Mouse (Mus musculus): ENCODE results near the gene Brms1. TPM values are rescaled to one million over a fixed set of nuclear protein-coding genes. Genes with fewer than 3 reads are reported as not detected.
A peak's percentile ranks its signal among the peaks of the same experiment; 100 is the strongest.

Brms1 gene
- total RNA-seq, 2 experiments from 2014 or later: 11.8 to 16.2 TPM

DNA sequence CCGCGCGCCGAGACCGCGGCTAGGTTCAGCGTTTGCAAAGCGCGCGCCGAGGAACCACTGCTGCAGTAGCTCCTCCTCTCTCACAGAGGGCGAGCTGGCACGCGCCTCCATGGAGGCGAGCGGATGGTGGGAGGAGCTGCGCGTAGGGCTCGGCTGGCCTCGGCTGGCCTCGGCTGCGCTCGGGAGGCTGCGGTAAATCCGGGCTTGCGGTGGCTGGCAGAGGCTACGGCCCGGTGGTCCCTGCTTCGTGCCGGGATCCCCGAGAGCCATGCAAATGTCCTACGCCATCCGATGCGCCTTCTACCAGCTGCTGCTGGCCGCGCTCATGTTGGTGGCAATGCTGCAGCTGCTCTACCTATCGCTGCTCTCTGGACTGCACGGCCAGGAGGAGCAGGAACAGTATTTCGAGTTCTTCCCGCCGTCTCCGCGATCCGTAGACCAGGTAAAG lies 2.4 kb upstream of the Brms1 start, which contains the start of the genes B4gat1 and AC124502.3:
Gene B4gat1, plus strand, starts transcription at position 118 of the 448 bp plus-strand sequence.
Gene AC124502.3, plus strand, starts transcription at position 183 of the 448 bp plus-strand sequence.
- DNase-seq: peak; percentile 89 to 93

DNA sequence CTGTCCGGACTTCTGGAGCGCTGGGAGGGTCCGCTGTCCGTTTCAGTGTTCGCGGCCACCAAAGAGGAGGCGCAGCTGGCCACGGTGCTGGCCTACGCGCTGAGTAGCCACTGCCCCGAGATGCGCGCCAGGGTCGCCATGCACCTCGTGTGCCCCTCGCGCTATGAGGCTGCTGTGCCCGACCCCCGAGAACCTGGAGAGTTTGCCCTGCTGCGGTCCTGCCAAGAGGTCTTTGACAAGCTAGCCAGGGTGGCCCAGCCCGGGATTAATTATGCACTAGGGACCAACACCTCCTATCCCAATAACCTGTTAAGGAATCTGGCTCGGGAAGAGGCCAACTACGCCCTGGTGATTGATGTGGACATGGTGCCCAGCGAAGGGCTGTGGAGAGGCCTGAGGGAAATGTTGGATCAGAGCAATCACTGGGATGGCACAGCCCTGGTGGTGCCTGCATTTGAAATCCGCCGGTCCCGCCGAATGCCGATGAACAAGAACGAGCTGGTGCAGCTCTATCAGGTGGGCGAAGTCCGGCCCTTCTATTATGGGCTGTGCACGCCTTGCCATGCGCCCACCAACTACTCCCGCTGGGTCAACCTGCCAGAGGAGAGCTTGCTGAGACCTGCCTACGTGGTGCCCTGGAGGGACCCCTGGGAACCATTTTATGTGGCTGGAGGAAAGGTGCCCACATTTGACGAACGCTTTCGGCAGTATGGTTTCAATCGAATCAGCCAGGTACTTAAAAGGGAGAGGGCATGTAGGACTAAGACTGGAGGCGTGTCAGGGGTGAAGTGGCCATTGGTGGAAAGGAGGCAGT lies 1.6 kb upstream of the Brms1 start:
- DNase-seq: no peak

DNA sequence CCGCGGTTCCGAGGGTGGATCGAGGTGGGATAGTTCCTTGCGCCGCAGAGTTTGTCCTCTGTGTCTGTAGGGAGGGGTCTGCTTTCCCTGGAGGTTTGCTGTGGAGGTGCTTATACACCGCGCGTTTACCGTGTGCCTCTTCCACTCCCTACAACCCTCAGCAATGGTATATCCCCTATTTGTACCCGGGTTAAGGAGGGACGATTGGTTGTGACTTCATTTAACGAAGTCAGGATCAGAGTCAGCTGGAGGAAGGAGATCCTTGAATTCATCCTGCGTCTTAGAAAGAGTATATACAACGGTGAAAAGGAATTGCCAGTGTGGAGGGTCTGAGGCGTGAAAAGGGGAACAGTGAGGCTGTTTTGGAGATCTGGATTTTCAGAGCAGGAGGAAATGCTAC lies 434 bp downstream of the Brms1 start:
- DNase-seq: no peak

DNA sequence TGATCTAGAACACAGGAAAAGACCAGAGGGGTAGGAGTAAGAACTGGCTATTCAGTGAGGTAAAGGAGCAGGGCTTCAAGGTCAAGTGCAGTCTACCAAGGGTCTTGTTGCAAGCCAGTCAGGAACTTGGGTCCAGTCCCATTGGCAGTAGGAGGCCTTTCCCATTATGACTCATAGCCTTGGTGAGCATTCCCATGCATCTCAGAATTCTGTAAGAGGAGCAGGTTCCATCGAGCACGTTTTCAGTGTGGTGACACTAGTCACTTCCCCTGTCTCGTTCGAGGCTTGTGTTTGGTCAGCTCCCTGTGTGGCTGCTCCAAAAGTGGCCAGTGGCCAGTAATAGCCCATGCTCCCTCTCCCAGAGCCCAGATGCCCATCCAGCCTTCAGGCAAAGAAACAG lies 4.4 kb downstream of the Brms1 start:
- DNase-seq: no peak

DNA sequence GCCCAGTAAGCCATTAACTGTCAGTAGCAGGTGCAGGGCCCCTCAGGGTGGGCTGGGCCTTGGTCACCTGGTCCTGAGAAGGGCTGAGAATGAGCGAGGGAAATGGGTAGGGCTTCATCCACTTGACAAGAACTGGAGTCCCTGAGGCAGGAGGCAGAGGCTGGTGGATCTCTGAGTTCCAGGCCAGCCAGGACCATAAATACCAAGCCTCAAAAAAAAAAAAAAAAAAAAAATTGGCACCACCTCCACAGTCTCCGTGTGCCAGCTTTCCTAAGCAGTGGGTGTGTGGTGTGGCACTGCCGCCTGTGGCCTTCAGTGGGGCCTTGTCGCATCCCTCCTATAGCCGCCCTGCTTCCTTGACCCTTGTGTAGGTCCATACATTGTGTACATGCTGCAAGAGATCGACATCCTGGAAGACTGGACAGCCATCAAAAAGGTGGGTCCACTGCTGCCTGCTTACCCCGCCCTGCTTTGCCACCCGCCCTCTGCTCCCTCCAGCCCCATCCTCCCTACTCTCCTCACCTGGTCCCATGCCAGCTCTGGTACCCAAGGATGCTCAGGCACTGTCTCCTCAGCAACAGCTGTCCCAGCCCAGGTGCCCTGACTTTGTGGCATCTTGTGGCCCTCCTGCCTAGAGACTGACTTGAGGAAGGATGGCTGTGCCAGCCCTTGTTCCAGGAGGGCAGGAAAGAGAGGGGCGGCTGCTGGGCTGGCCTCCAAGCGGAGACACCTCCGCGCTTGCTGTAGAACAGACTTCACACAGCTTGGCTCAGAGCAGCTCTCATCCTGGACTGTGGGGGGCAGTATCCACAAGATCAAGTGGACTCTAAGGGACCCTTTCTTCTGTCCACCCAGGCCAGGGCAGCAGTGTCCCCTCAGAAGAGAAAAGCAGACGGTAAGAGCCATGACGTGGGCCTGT lies 7.2 kb downstream of the Brms1 start:
- DNase-seq: no peak

DNA sequence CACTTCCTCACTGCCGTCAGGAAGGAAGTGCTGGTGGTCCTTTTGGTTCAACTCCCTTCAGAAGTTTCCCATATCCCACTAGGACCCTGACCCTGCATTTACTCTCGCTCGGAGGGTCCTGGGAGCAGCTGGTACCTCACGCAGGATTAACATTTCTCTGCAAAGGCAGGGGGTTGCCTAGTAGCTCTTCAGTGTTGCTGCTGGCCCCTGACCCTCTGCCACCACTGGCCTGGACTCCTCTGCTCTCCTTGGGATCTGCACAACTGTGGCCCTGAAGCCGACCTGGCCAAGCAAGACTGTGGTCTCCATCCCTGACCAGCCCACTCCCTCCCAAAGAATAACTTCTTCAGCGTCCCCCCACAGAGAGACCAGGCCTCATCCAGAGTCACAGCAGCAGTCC lies 8.2 kb downstream of the Brms1 start:
- DNase-seq: no peak

DNA sequence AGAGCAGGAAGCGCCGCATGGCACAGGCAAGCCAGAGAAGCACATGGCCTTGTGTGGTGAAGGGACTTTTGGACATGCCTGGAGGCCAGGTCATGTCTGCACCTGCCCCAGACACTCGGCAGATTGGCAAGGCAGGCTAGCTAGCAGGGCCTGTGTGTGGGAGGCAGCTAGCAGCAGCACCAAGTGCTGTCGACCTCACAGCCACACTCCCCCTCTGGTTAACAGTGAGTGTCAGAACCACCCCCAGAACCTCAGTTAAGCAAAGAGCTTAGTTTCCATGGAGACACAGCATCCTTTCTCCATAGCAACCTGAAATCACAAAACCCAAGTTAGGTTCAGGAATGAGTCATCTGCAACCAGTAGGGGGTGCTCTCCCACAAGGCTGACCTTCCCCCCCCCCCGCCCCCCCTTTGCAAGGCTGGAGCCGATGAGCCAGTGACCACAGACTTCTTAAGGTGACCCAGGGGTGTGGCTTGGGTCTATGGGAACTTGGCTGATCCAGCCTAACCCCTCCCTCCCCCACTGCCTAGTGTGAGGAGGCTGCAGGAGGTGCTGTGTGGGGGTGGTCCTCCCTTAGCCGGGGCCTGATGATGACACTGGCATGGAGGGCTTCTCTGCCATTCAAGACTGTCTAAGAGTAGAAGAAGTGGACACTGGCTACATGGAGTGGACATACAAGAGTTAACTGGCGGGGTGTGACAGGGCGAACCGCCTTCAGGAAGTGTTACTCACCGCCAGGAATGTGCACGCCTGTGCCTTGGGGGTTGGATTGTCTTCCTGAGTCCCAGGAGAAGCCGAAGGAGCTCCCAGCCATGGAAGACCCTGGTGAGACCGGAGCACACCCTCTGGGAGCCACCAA lies 9.1 kb downstream of the Brms1 start, which contains the start of gene Rin1:
Gene Rin1, plus strand, starts transcription at position 435 of the 859 bp plus-strand sequence.
- peak; percentile 73 to 82 for DNase-seq

DNA sequence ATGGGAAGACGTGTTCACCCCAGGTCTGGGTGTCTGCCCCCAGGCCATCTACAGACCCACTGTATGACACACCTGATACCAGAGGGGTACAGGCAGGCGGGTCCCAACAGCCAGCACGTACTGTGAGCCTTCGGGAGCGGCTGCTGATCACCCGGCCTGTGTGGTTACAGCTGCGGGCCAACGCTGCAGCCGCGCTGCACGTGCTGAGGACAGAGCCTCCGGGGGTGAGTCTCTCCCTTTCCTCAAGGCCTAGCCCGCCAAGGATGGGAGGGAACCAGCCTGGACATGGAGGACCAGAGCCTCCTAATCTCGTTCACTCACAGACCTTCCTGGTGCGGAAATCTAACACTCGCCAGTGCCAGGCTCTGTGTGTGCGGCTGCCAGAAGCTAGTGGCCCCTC lies 9.9 kb downstream of the Brms1 start:
- no peak for DNase-seq

DNA sequence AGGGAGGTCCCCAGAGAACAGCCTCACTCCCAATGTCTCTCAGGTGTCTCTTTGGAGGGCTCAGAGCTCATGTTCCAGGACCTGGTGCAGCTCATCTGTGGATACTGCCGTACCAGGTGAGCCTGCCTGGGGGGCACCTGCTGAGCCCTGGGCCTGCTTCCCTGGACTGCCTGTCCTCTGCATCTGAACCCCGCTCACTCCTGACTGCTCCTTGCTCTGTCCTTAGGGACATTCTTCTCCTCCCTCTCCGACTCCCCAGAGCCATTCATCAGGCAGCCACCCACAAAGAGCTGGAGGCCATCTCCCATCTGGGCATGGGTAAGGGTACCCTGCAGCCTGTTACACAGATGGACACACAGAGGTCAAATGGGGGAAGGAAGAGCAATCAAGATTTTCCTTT lies 10.4 kb downstream of the Brms1 start:
- DNase-seq: no peak

DNA sequence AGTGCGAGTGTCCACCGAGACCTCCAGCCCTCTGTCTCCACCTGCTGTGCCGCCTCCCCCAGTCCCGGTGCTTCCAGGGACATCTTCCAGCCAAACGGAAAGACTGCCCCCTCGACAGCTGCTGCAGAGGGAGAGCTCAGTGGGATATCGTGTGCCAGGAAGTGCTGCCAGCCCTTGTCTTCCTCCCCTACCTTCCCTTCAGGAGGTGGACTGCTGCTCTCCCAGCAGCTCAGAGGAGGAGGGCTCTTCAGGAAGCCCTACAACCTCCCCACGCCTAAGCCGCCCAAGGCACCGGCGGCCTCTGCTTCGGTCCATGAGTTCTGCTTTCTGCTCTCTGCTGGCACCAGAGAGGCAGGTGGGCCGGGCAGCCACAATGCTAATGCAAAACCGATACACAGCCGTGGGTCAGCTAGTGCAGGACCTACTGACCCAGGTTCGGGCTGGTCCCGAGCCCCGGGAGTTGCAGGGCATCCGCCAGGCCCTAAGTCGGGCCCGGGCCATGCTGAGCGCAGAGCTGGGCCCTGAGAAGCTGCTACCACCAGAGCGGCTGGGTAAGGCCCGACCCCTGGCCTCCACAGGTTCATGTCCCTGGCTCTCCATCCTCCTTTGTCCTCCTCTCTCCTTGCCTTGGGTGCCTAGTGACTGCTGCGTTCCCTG lies 11.1 kb downstream of the Brms1 start:
- no peak for DNase-seq

DNA sequence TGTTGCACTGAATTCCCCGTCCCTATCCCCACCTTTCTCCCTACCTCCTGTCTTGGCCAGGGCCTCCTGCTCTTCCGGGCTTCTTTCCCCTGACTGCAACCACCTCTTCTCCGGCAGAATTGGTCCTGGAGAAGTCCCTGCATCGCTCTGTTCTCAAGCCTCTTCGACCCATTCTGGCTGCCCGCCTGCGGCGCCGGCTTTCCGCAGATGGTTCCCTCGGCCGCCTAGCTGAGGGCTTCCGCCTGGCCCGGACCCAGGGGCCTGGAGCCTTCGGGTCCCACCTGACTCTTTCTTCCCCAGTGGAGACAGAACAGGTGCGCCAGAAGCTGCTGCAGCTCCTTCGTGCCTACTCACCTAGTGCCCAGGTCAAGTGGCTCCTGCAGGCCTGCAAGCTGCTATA lies 11.7 kb downstream of the Brms1 start:
- DNase-seq: no peak

DNA sequence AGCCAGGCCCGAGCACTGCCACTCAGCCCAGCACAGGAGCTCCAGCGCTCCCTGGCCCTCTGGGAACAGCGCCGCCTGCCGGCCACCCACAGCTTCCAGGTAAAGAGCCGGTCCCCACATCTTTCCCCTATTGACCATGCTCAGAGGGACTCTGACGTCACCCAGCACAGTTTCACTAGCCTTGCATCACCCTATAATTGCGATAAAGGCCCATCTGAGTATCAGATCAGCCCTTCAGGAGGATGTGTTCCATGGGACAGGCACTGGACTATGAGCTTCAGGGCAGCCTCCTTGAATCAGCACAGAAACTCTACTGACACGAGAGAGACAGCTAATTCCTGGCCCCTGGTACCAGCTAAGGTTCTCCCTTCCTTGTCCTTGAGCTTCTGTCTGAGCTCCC lies 12.8 kb downstream of the Brms1 start:
- DNase-seq: no peak

DNA sequence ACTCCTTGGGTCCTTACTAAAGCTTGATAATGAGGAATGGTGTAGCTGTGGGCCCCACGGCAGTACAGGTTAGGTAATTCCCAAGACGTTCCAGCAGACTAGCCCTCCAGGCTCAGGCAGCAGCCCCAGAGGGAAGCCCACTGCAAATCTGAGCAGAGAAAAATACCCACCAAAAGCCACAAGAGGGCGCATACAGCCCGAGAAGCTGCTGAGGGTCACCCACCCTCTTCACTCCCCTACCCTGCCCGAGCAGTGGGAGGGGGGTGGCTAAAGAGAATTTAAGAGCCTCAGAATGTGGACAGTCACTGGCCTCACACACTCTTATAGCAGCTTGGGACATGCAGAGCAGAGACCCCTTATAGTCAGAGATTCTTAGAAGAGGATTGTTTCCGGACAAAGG lies 15.1 kb downstream of the Brms1 start:
- peak in 1 of 2 experiments; percentile 62 for DNase-seq

DNA sequence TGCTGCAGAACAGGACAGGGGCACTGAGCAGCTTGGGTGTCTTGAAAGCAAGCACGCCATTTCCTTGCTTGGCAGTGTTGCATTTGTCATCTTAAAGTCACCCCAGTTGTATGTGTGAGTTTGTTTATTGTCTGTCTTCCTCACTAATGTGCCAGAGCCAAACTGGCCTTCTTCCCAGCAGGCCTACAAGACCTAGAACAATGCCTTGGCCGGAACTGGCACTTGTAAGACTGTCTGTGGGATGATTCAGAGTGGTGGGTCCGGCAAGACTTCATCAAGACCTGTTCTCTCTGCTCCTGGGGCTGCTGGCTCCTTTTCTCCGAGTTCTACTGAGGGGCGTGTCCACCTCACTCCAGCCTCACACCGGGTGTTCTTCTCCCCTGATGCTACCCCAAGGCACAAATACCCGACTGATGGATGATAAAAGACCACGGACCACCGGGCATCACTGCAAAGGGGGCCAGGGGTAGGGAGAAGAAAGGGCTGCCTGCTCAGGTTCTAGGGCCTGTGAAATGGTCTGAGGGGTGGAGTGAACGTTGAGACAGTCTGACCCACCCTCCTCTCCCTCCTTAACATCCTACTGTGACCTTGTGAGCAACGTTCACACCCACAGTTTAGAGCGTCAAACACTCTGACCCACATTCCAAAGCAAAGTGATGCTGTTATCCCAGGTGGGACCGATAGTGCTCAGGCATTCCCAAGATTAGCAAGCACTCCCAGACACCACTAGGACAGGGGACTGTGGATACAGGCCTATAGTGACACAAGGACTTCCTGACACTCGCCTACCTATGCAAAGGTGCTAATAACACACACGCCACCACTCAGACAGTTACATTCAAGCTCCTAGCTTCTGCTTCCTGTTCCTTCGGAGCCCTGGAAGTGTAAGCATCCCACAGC lies 17.0 kb downstream of the Brms1 start:
- no peak for DNase-seq

DNA sequence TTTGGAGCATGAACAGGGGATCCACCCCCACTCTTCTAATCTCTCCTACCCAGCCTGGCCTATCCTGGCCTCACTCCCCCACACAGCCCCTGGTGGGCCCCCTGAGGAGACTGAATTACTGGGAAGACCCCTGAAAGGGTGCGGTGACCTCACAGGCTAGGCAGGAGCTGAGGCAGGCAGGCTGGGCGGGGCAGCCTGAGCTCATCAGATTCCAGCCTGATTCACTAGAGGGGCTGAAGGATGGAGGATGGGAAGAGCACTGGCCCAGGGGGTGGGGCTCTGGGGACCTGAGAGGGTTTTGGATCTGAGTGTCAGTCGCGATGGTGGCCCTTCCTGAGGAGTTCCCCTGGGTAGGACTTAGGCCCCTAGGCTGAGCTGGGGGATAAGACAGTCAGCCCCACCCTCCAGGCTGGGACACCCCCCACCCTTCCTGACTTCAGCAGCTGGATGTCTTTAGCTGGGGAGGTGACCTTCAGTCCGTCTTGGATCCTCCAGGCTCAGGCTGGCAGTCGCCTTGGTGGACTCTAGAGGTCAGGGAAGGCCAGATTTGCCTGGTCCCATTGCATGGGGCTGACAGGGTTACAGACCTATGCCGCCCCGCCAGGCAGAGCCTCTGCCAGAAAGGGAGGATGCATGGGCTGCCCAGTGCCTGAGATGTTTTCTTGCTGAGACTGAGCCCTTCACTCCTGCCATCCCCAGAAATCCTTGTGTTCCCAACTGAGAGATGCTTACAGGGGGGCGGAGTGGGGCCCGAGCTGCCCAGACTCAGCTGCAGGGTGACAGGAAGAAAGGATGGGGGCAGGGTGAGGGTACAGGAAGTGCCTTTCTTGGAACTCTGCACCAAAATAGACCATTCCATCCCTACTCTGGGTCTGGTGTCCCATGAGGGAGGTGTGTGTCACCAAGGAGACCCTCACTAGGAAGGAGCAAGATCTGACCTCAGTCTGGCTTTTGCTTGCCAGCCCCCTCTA lies 17.9 kb downstream of the Brms1 start:
- peak in 1 of 2 experiments; percentile 37 for DNase-seq

DNA sequence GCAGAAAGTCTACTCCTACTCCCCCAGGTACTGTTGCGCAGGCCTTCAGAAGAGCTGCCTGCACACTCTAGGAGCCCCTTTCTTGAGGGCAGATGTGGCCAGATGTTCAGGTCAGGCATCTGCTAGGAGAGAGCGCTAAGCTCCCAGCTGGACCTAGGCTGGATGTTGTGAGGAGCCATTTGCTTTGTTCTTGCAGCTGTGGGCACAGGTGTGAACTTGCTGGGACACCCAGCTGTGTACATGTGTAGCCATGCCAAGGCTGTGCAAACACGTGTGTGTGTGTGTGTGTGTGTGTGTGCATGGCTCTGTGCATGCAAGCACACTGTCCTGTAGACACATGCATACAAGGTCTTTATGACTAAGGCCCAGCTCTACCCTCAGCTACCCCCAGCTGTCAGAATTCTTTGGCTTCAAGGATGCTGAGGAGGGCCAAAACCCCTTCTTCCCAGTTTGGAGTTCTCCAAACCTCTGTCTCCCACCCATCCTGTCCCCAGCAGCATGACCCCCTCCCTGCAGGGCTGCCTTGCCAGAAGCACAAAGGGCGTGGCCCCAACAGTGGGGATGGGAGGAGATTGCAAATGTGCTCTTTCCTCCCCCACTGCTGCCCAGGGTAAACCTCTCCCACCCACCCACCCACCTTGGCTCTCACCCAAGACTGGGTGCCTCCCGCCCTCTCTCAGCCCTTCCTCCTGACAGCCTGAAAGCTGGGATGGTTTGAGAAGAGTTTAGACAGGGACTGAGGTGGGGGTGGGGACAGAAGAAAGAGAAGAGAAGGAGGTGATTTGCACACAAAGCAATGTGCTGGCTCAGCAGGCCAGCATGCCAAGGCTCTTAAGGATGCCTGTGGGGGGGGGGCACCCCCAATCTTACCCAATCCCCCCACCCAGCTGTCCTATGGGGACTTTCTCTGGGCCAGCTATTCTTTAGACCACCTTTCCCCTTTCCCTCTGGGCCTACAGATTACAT lies 19.5 kb downstream of the Brms1 start:
- DNase-seq: peak; percentile 61 to 64

DNA sequence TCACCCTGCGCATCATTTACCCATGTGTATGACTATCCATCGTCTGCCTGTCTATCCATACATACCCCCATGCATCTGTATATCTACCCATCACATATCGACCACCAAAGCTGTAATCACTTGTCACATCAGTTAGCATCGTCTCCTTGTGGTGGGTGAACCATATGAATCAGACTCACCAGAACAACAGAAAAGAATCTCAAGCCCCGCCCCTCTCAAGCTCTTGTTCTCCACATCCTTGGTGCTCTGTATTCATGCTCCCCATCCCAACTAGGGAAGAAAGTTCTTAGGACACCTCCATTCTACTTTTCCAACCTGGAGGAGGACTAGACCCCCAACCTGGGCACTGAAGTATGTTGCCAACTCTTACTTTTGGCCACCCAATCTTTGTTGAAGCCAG lies 20.9 kb downstream of the Brms1 start:
- no peak for DNase-seq

DNA sequence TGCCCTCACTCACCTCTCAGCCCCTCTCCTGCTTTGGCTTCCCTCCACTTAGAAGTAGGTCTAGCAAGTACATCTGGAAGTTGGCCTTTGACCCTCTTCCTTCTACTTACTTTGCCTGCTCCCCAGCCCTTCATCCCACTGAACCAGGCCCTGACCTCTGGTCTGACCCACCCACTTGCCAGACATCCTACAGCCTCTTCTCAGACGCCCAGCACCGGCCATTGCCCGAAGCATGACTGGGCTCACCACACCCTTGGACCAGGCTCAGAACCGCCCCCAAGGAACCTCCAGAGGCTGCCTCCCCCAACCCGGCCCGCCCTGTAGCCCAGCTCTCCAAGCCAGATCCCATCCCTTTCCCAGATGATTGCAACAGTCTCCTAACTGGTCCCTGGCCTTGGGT lies 21.3 kb downstream of the Brms1 start:
- DNase-seq: peak; percentile 63 to 69
